Mouse (Mus musculus) Patski (cell line): ENCODE data around the gene Tmem171. TPM values are rescaled to one million over a fixed set of nuclear protein-coding genes. Genes with fewer than 3 reads are reported as not detected.

Experiments used
- ATAC-seq: fragments of 100-300 bp; one replicate; pipeline ENCODE4 v1.8.0; 2021
- CTCF ChIA-PET: fragments of 350-600 bp; sonication (Branson Sonifier 250); formaldehyde crosslinking; loops from one replicate; lab custom pipeline; 2022; ENCODE audit warnings: inconsistent platforms; lab: Charles Lee
- POLR2A ChIA-PET: fragments of 350-600 bp; sonication (Branson Sonifier 250); formaldehyde crosslinking; loops from one replicate; lab custom pipeline; 2022; ENCODE audit warnings: antibody characterized with exemption, inconsistent platforms; lab: Charles Lee
- DNase-seq: peaks from one replicate; pipeline ENCODE4 v3.0.0-alpha.2; 2011; ENCODE audit warnings: low read depth, low spot score
- H3K27me3 ChIP-seq: fragments of 371-371 bp; one replicate; pipeline ENCODE4 v1.5.1; 2021
- CTCF ChIP-seq: fragments of 100-300 bp; IDR thresholded peaks from one replicate; pipeline ENCODE4 v1.5.1; 2021
- in situ Hi-C: fragments of 300-500 bp; cut with MboI; formaldehyde crosslinking; loops from 3 replicates; pipeline ENCODE4 v1.11.1; 2018; ENCODE audit warnings: low pct_unique_long_range_greater_than_20kb, mixed read lengths
- polyA plus RNA-seq: library from polyadenylated mRNA; unstranded; gene quantifications from one replicate; pipeline ENCODE4 v1.2.3, GENCODE M21; 2021

Tmem171 gene
- polyA plus RNA-seq, 1 experiment from 2014 or later, result 116 TPM

- in situ Hi-C loops, result no loop called here
- ChIA-PET POLR2A (no interaction called here), CTCF (no interaction called here)
- H3K27me3 ChIP-seq, result no peaks in the 10 kb centered on the region
- no peak for TF ChIP-seq CTCF
- DNase-seq, result no peak
- no peak for ATAC-seq
These were observed 20.9 kb upstream of the Tmem171 start for GRCm38 (mm10) chr13:98715443-98715990.

GRCm38 (mm10) chr13:98710655-98711054 is 16.0 kb upstream of the Tmem171 start:
- CTCF ChIA-PET, result no interaction called here
- in situ Hi-C loops, result no loop called here
- H3K27me3 ChIP-seq, result no peaks in the 10 kb centered on the region
- DNase-seq (no peak), ATAC-seq (no peak)
- POLR2A ChIA-PET, result no interaction called here
- no peak for TF ChIP-seq CTCF

DNA sequence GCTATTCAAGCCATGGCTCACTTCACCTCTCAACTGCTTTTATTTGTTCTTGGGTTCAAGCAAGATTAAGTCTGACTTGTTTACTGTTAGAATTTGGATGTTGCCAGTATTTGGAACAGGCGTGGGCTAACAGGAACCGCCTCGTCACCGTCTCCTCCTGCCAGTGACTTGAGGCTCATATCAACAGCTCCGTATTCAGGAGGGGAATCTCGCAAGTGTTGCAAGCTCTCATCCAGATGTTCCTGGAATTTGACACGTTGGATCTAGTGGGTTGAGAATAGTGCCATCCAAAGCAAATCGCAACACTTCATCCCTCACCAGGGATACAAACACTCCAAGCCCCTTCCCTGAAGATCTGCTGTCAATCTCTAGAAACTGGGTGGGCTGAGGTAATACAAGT is 15.6 kb upstream of the Tmem171 start:
- DNase-seq (no peak), ATAC-seq (no peak)
- in situ Hi-C loops, result no loop called here
- H3K27me3 ChIP-seq, result no peaks in the 10 kb centered on the region
- POLR2A ChIA-PET, result no interaction called here
- CTCF ChIA-PET, result no interaction called here
- no peak for TF ChIP-seq CTCF

DNA sequence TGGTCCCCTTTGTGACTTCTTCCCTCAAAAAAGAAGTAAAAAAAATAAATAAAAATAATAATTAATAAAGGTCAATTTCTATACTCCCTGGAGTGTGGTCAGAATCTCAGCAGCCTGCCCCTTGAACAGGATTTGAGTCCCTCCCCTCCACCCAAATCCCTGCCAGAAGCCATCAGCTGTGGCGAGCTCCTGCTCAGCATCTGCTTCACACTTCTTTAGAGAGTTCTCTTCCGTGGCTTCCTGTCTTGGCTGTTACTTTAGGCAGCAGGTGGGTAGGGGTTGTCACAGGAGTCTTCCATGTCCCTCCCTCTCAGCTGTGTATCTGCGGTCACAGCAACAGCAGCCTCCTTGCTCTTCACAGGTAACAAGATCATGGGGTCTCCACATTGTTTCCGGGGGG is 10.9 kb upstream of the Tmem171 start:
- H3K27me3 ChIP-seq, result no peaks in the 10 kb centered on the region
- TF ChIP-seq CTCF, result no peak
- DNase-seq (no peak), ATAC-seq (no peak)
- in situ Hi-C loops, result no loop called here
- POLR2A ChIA-PET, result no interaction called here
- CTCF ChIA-PET, result no interaction called here

- H3K27me3 ChIP-seq, result no peaks in the 10 kb centered on the region
- DNase-seq (no peak), ATAC-seq (no peak)
- ChIA-PET POLR2A (no interaction called here), CTCF (no interaction called here)
- in situ Hi-C loops, result no loop called here
- TF ChIP-seq CTCF, result no peak
These were observed 9.2 kb upstream of the Tmem171 start for GRCm38 (mm10) chr13:98703786-98704185.

GRCm38 (mm10) chr13:98702361-98702760 is 7.7 kb upstream of the Tmem171 start:
- DNase-seq (no peak), ATAC-seq (no peak)
- CTCF ChIA-PET, result no interaction called here
- POLR2A ChIA-PET, result interaction anchor here (0.6 to 1.4 kb wide), 2 partner anchors 21 to 143 kb away, joined by 3 to 6 read pairs; no protein-coding TSS in a partner anchor
- in situ Hi-C loops, result no loop called here
- TF ChIP-seq CTCF, result no peak
- no peaks in the 10 kb centered on the region for H3K27me3 ChIP-seq

GRCm38 (mm10) chr13:98701309-98701675 is 6.7 kb upstream of the Tmem171 start:
- no peaks in the 10 kb centered on the region for H3K27me3 ChIP-seq
- no peak for ATAC-seq
- ChIA-PET POLR2A (interaction anchor here (0.6 to 0.7 kb wide), 2 partner anchors 366 to 737 kb away, joined by 3 to 4 read pairs; no protein-coding TSS in a partner anchor), CTCF (interaction anchor here (1.7 kb wide), 1 partner anchor 25 kb away, joined by 4 read pairs; no protein-coding TSS in a partner anchor)
- TF ChIP-seq CTCF, result no peak
- in situ Hi-C loops, result no loop called here
- DNase-seq, result no peak

DNA sequence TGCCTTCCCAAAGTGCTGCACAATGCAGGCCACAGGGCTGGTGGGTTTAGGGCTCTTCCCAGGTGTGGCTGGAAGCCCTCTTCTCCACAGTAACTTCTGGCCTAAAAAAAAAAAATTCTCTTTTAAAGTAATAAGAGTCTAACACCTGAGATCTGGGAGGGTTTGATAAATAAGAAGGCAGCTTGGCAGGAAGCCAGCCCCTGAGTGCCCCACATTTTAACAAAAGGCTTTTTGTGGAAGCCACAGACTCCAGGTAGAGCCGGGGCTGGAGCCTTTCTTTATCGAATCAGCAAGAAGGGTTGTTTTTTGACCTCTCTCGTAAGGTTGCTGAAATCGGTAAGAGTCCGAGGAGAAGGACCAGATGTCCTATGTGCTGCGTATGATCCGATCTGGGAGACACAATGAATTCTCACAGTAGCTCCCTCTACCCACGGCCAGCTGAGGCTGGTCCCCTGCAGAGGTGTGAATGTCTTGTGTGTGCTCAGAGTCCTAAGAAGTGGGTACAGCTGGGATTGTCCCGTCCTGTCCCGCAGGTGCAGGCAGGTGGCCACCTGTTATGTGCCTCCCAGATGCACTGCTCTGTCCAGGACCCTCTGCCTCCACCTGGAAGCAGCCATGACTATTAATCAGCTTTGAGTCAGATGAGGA is 6.2 kb upstream of the Tmem171 start:
- no peaks in the 10 kb centered on the region for H3K27me3 ChIP-seq
- CTCF ChIA-PET, result interaction anchor here (1.7 kb wide), 1 partner anchor 26 kb away, joined by 4 read pairs; no protein-coding TSS in a partner anchor
- DNase-seq, result no peak
- no peak for TF ChIP-seq CTCF
- POLR2A ChIA-PET, result interaction anchor here (1.3 kb wide), 1 partner anchor 10 kb away, joined by 4 read pairs; no protein-coding TSS in a partner anchor
- no peak for ATAC-seq
- in situ Hi-C loops, result no loop called here

- TF ChIP-seq CTCF, result no peak
- CTCF ChIA-PET, result interaction anchor here (1.7 to 2.2 kb wide), 2 partner anchors 26 to 202 kb away, joined by 4 to 5 read pairs; no protein-coding TSS in a partner anchor
- ATAC-seq (no peak), DNase-seq (no peak)
- POLR2A ChIA-PET, result interaction anchor here (0.8 to 1.3 kb wide), 2 partner anchors 9 to 10 kb away, joined by 3 to 4 read pairs; no protein-coding TSS in a partner anchor
- no peaks in the 10 kb centered on the region for H3K27me3 ChIP-seq
- in situ Hi-C loops, result no loop called here
These were observed 5.4 kb upstream of the Tmem171 start for GRCm38 (mm10) chr13:98699982-98700540.

DNA sequence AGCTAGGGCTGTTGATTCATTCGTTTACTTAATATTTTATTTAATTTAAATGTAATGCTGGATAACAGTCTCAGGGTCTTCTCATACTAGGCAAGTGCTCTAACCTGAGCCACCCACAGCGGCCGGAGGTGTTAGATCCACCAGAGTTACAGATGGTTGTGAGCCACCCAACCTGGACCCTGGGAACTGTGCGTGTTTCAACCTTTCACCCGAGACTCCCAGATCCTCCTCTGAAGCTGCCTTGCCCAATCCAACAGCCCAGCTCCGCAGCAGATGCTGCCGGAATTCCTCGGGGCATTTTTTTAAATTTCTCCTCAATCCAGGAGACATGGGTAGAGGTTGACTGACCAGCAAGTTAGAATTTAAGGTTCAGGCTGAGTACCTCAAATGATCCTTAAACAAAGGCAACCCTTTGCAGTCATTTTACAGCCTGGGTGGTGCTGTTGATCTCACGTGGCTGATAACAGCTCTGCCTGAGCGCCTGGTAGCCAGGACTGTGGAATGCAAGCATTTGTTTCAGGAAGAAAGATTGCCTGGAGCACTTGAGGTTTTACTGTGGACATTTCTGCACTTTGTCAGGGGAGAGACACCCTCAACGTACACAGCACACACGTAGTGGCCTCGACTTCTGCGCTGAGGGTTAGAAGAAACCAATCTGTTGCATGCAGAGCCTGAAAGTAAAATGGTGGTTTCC is 4.6 kb upstream of the Tmem171 start:
- DNase-seq (no peak), ATAC-seq (peak; percentile 44)
- ChIA-PET CTCF (interaction anchor here (1.0 to 2.2 kb wide), 2 partner anchors 20 to 201 kb away, joined by 3 to 5 read pairs; no protein-coding TSS in a partner anchor), POLR2A (interaction anchor here (0.8 kb wide), 2 partner anchors 9 to 26 kb away, joined by 3 to 4 read pairs; no protein-coding TSS in a partner anchor)
- no peaks in the 10 kb centered on the region for H3K27me3 ChIP-seq
- TF ChIP-seq CTCF, result no peak
- in situ Hi-C loops, result no loop called here
